Mouse (Mus musculus) adipose tissue, adult 10 weeks (tissue): Measurements from ENCODE around the gene Abca3. TPM values are rescaled to one million over a fixed set of nuclear protein-coding genes. Genes with fewer than 3 reads are reported as not detected.

ENCODE experiments used
- polyA plus RNA-seq: library from polyadenylated mRNA; stranded (reverse); fragments of 350-450 nt; fragmentation: Illumina TruSeq; extraction: RNeasy Lipid Tissue Mini Kit (QIAGEN cat#74804); gene quantifications from one replicate; pipeline ENCODE4 v1.2.3, GENCODE M21; 2014; ENCODE audit warnings: low read depth, low replicate concordance

Gene Abca3
- polyA plus RNA-seq = 61.5 TPM

DNA sequence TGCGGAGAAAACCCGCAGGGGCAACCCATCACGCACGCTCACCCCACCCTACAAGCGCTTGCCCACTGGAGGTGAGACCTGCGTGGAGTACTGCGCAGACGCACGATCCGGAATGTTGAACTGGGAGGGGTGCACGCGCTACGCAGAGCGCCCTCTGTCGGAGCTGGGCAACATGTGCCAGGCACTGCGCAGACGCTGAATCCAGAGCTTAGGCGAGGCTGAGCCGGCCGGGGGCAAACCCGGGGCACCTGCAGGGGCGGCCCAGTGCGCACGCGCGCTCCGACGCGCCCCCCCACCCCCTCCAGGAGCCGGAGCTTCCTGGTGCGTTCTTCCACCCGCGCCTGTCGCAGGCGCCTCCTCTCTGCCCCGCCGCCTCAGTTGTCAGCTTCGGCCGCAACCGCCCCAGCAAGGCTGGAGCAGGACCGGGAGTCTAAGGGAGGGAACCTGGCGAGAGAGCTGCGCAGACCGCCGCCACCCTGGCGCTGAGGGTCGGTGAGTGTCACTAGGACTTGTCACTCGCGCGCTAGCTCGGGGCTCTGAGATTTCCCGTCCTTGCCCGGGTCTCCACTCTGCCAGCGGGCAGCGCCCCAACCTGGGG, at the start of gene Abca3:
TSS of gene Abca3 (plus strand) at position 191 of the 598 bp plus-strand sequence.

DNA sequence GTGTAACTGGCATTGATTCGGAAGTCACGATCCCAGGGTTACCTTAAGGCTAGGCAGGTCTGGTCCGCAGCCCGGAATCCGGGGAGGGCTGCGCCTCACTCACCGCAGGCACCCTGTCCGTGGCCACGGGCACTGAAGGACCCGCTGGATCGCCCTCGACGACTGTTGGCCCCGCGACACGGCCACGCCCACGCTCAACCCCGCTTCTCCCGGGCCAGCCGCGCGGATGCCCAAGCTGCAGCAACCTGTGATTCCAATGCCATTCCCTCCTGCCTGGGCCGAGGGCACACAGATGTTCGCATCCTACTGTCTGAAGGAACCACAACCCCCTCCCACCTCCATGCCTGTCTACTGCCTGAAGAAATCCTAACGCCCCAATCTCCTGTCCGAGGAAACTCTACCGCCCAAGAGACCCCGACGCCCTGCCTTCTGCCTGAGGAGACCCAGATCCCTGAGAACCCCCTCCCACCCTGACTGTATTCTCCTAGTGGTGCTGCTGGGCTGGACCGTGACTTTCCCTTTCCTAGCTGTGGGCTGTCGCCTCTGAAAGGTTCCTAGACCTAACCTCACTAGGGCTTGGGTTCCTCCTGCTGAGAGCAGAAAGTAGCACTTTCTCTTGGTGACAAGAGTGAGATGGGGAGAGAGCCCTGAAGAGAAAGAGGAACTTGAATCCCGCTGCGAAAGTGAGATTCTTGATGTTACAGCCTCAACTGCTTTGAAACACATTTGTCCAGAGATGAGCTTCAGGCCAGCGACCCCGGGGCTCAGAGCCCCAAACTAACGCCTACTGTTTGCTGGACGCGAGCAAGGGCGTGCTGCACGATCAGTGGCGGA, 607 bp upstream of the Abca3 start, which contains the start of gene Abca17:
TSS of gene Abca17 (minus strand) at position 143 of the 834 bp plus-strand sequence.

DNA sequence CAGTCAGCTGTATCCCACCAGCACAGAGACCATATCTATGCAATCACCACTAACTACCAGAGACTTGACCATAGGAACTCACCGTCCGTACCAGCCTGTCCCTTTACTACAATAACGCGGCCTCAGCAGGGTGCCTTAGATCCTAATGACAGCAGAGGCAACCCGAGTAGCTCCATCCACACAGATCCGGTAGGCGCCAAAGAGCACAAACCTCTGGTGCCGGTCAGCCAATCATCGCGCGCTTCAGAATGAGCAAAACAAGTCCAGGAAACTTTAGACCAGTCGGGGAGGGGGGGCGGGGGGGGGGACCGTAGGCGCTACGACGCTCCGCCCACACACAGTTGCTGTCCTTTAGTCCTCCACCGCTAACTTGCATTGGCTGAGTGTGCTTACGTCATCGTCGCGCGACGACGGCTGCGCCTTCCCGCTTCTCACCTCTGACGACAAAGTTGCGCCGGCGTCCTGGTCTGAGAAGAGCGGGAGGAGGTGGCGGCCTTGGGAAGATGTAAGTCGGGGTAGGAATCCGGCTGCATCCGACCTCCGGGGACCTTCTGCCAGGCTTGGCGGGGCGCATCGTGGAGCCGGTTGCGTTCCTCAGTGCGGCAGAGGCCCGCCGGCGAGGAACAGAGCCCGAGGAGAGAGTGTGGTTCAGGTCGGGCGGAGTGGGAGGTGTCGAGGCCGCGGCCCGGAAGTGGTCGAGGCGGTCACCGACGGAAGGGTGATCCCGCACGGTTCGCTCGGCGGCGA, 62.7 kb downstream of the Abca3 start, which contains the start of gene Rnps1:
TSS of gene Rnps1 (plus strand) at position 336 of the 747 bp plus-strand sequence.

DNA sequence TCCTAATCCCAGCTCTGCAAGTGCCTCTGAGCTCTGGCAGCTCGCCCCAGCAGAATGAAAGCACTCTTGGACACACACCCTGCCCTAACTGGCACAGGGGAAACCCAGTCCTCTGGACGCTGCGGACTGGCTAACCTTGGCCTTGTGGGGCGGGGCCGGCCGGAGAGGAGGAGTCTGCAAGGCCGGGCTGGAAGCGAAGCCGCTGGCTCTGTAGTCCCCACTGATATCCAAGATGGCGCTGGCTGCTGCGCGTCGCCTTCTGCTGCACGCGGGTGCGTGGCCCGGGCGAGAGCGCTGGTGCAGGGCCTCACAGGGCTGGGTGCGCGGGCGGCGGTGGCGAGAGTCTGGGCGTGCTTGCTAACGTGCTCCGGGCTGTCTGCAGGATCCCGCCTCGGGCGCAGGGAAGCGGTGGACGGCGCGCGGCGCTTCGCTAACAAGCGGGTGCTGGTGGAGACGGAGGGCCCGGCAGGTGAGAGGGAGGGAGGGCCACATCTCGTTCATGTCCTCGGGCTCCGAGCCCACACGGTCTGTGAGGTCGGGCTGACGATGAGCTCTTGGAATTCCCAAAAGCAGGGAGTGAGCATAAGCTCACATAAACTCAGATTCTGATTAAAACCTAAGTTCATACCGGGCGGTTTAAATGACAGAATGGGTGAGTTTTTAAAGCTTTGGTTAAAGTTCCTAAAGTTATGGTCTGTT, 74.9 kb downstream of the Abca3 start, which contains the start of gene Eci1:
TSS of gene Eci1 (plus strand) at position 171 of the 699 bp plus-strand sequence.

DNA sequence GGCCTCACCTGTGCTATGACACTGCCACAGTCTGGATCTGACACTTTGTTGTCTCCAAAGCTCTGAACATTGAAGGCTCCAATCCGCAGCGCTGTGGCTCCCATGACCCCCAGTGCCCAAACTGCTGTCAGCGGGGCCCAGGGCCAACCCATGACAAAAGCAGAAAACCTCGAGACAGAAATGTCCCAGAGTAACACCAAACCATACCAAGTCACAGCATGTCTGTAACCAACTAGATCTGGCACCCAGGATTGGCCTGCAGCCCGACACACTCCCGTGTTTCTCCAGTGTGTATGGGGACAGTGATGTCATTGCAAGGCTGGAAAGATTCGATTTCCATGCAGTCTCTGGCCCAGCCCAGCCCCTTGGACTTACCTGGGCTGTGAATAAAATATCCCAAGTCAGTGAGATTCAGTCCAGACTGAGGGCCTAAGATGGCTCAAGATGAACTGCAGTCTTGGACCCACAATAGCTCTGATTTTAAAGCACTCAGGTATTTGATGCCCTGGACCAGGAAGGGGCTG, 90.9 kb downstream of the Abca3 start, which contains the start of gene Dnase1l2:
TSS of gene Dnase1l2 (minus strand) at position 474 of the 524 bp plus-strand sequence.

Other genes starting within 250 kb of the Abca3 start
- gene Pdpk1, start 201.0 kb upstream of the Abca3 start, polyA plus RNA-seq = 21.6 TPM
- gene Amdhd2, start 188.2 kb upstream of the Abca3 start, polyA plus RNA-seq = 25.5 TPM
- gene Atp6v0c, start 182.2 kb upstream of the Abca3 start, polyA plus RNA-seq = 372 TPM
- gene Tbc1d24, start 146.4 kb upstream of the Abca3 start, polyA plus RNA-seq = 4.2 TPM
- gene Ntn3, start 142.4 kb upstream of the Abca3 start, polyA plus RNA-seq = 1.2 TPM
- 5.8 TPM for gene Tedc2, start 131.1 kb upstream of the Abca3 start, polyA plus RNA-seq
- 1.5 TPM for gene Ccnf, start 100.5 kb upstream of the Abca3 start, polyA plus RNA-seq
- 0.62 TPM for gene Abca17, start 882 bp upstream of the Abca3 start, polyA plus RNA-seq
- gene Rnps1, start 62.6 kb downstream of the Abca3 start, polyA plus RNA-seq = 70.6 TPM
- gene Eci1, start 74.7 kb downstream of the Abca3 start, polyA plus RNA-seq = 110 TPM
- 63.7 TPM for gene Dnase1l2, start 91.2 kb downstream of the Abca3 start, polyA plus RNA-seq
- gene E4f1, start 118.4 kb downstream of the Abca3 start, polyA plus RNA-seq = 40.1 TPM
- gene Pgp, start 118.4 kb downstream of the Abca3 start, polyA plus RNA-seq = 63.0 TPM
- 1.4 TPM for gene Bricd5, start 121.9 kb downstream of the Abca3 start, polyA plus RNA-seq
- gene Mlst8, start 127.1 kb downstream of the Abca3 start, polyA plus RNA-seq = 16.6 TPM
- 1.7 TPM for gene Caskin1, start 136.7 kb downstream of the Abca3 start, polyA plus RNA-seq
- gene Traf7, start 176.0 kb downstream of the Abca3 start, polyA plus RNA-seq = 99.5 TPM
- 59.2 TPM for gene Rab26, start 182.3 kb downstream of the Abca3 start, polyA plus RNA-seq
- gene Pkd1, start 197.9 kb downstream of the Abca3 start, polyA plus RNA-seq = 51.6 TPM